Mouse (Mus musculus): ENCODE measurements at regions not wholly inside any gene's neighbourhood (a gene's known extent, or its start where the extent isn't known, plus 50 kb on each side); places are given as distances from the start of the nearest gene placed in this dataset.

DNA sequence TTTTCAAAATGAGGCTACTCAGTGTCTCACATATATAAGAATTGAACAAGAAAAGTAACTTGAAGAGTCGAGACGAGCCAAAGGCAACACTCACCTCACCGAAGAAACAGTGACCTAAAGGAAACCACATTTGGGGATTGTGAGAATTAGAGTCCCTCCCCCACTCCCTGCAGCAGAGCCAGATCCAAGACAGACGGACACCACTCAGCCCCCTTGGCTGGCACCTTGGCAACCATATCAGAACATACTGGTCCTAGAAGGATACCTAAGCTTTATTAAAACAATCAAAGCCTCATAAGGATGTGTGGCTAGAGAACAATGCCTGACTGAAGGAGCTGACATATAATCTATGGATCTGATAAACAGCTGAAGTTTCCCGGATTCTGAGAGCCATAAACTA lies 112.5 kb downstream of the Atp6v1g3 start:
- WGBS = 50% methylated on average over 5 of the region's 5 CpGs
- no peaks in the 10 kb centered on the region for H3K36me3 ChIP-seq
- no peaks in the 10 kb centered on the region for H3K27me3 ChIP-seq (replicated peaks)
- no peaks in the 10 kb centered on the region for H3K9me3 ChIP-seq
- H3K4me2 ChIP-seq = no peak overlapping the region
- ATAC-seq (ENCODE audit: insufficient read depth, low FRiP score, low read depth) = no peak
- no peaks in the 10 kb centered on the region for H3K4me1 ChIP-seq
- no peak overlapping the region for H3K4me3 ChIP-seq (replicated peaks)
- H3K9ac ChIP-seq = no peak overlapping the region
- no peak overlapping the region for H3K27ac ChIP-seq

DNA sequence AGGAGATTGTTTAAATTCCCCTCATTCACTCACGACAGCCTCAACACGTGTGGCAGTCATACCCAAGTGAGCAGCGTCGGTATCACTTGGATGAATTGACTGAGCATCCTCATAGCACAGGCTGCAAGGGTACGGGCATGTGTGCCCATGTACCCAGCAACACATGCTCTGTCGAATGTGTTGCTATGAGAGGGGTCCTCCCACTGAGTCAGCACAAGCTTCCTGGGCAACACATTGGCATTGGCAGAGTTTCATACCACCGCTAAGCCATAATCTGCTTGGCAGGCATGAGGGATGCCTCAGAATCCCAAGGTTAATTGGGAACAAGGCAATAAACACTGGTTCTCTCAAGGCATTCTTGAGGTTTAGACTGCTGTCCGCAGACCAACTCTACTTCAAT lies 115.1 kb downstream of the Atp6v1g3 start:
- ATAC-seq (ENCODE audit: insufficient read depth, low FRiP score, low read depth) = no peak
- H3K9me3 ChIP-seq = no peaks in the 10 kb centered on the region
- H3K4me1 ChIP-seq = no peaks in the 10 kb centered on the region
- H3K9ac ChIP-seq = no peak overlapping the region
- no peak overlapping the region for H3K4me2 ChIP-seq
- H3K4me3 ChIP-seq (replicated peaks) = no peak overlapping the region
- H3K36me3 ChIP-seq = no peaks in the 10 kb centered on the region
- WGBS = 88% methylated on average over 8 of the region's 8 CpGs
- H3K27me3 ChIP-seq (replicated peaks) = no peaks in the 10 kb centered on the region
- no peak overlapping the region for H3K27ac ChIP-seq

DNA sequence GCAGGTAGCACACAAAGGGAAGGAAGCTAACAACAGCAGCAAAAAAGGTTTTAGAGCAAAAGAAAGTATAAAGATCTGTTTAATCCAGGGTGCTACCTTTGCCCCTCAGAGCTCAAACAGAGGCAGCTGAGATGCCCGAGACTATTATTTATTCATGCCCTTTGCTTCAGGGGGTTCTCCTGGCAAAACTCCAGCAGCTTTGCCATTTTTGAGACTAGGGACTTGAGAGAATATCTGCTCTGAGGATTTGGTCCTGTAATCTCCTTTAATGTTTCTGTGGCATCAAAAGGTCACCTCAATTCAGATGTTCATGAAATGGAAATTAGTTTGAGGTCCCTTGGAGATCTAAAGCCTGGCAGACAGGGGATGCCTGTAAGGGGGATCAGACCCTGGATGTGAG lies 116.1 kb downstream of the Atp6v1g3 start:
- Histone ChIP-seq H3K27me3 (replicated peaks) (no peaks in the 10 kb centered on the region), H3K36me3 (no peaks in the 10 kb centered on the region), H3K4me3 (replicated peaks) (no peak overlapping the region), H3K27ac (no peak overlapping the region), H3K4me1 (no peaks in the 10 kb centered on the region), H3K9me3 (no peaks in the 10 kb centered on the region), H3K4me2 (no peak overlapping the region), H3K9ac (no peak overlapping the region)
- 68% methylated on average over 1 of the region's 1 CpGs for WGBS
- ATAC-seq (ENCODE audit: insufficient read depth, low FRiP score, low read depth) = no peak

DNA sequence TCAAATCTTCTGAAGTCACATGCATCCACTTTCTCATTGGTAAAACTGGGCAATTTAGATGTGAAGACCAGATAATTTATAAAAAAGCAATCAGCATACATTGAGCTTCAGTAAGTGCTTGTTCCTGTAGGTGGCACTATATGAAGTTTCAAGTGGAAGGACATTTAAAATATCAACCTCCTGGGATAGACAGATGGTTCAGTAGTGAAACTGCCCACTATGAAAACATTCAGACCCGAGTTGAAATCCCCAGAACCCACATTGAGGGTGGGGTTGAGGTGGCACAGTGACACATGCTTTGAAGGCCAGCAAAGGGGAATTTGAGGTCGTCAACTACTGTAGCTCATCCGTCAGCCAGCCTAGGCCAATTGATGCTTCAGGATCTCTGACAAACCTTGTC lies 145.1 kb downstream of the Atp6v1g3 start:
- 64% methylated on average over 3 of the region's 3 CpGs for WGBS
- no peak overlapping the region for H3K9ac ChIP-seq
- H3K27ac ChIP-seq = no peak overlapping the region
- no peaks in the 10 kb centered on the region for H3K36me3 ChIP-seq
- ATAC-seq (ENCODE audit: insufficient read depth, low FRiP score, low read depth) = no peak
- H3K4me3 ChIP-seq (replicated peaks) = no peak overlapping the region
- no peaks in the 10 kb centered on the region for H3K27me3 ChIP-seq (replicated peaks)
- no peaks in the 10 kb centered on the region for H3K4me1 ChIP-seq
- no peak overlapping the region for H3K4me2 ChIP-seq
- no peaks in the 10 kb centered on the region for H3K9me3 ChIP-seq

DNA sequence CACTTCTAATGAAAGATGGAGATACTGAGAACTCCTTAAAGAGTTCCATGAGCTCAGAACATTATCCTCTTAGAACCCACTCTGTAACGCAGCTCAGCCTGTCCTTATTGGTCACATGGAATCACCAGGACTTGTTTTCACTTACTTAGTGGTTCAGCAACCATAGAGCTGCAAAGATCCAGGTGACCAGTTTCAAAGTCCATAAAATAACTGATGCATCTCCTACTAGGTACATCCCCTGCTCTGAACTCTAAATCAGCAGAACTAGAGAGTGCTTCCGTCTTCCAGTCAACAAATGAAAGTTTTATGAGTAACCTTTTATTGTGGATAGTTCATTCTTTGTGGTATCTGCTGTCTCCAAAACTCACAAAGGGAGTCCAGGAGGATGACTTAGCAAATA lies 153.9 kb downstream of the Atp6v1g3 start:
- ATAC-seq (ENCODE audit: insufficient read depth, low FRiP score, low read depth) = no peak
- no peak overlapping the region for H3K4me2 ChIP-seq
- 76% methylated on average over 2 of the region's 2 CpGs for whole genome bisulfite sequencing
- no peaks in the 10 kb centered on the region for H3K36me3 ChIP-seq
- H3K4me3 ChIP-seq (replicated peaks) = no peak overlapping the region
- H3K9ac ChIP-seq = no peak overlapping the region
- no peaks in the 10 kb centered on the region for H3K4me1 ChIP-seq
- H3K27me3 ChIP-seq (replicated peaks) = no peaks in the 10 kb centered on the region
- H3K9me3 ChIP-seq = no peaks in the 10 kb centered on the region
- no peak overlapping the region for H3K27ac ChIP-seq

Data from stomach, embryonic 15.5 days (tissue).